Mouse (Mus musculus) liver (tissue): ENCODE results near the gene Hspb11.

Experiments
- DNase-seq: peaks from one replicate; pipeline ENCODE4 v3.0.0-alpha.2; 2020; ENCODE audit warnings: mixed read lengths

Gene Hspb11

GRCm38 (mm10) chr4:107318646-107319045 is 65.3 kb downstream of the Hspb11 start:
- no peak for DNase-seq

GRCm38 (mm10) chr4:107321041-107321440 is 67.6 kb downstream of the Hspb11 start:
- DNase-seq = no peak

- no peak for DNase-seq
These were observed 69.7 kb downstream of the Hspb11 start for GRCm38 (mm10) chr4:107323113-107323512.

- DNase-seq = no peak
These were observed 75.1 kb downstream of the Hspb11 start for GRCm38 (mm10) chr4:107328530-107328929.
